Mouse (Mus musculus) adrenal gland, postnatal 36 days (tissue): ENCODE measurements around the gene Umad1. TPM values are rescaled to one million over a fixed set of nuclear protein-coding genes. Genes with fewer than 3 reads are reported as not detected.
A peak's percentile ranks its signal among the peaks of the same experiment; 100 is the strongest.

Source experiments
- DNase-seq, 2 experiments: peaks; one replicate each; pipeline ENCODE4 v3.0.0; 2021; ENCODE audit warnings: mixed read lengths in 1 of 2
- long read RNA-seq, 2 experiments: library from polyadenylated mRNA; stranded (forward); transcript quantifications; one replicate each; pipeline ENCODE4 v2.0.0; 2021; ENCODE audit warnings: borderline sequencing depth in 2 of 2
- total RNA-seq, 2 experiments: library from RNA; stranded (reverse); gene quantifications; 2 replicates each; pipeline ENCODE4 v1.2.3; 2021

Gene Umad1
- total RNA-seq: 10 to 100 TPM; 13.1 to 19.0 TPM
- long read RNA-seq, experiment 1, transcript Umad1-204 (4 exons, 2,025 nt): major isoform, 19 of 23 reads
- long read RNA-seq, experiment 1, partial matches to known transcripts: 0 of 23 reads
- long read RNA-seq, experiment 1, other reads (novel, unspliced or antisense): 3 of 23 reads
- long read RNA-seq, experiment 2, partial matches to known transcripts: 0 of 4 reads
- long read RNA-seq, experiment 2, other reads (novel, unspliced or antisense): 0 of 4 reads

GRCm38 (mm10) chr6:8259004-8259666 is at the start of gene Umad1, which contains the start of the genes Rpa3 and Gm45062:
Gene Umad1 (plus strand): TSS chr6:8259288.
Gene Rpa3 (minus strand): TSS chr6:8259173.
Gene Gm45062 (plus strand): TSS chr6:8259450.
- peak; percentile 98 for DNase-seq

- peak; percentile 6 to 12 for DNase-seq
Measured at GRCm38 (mm10) chr6:8209866-8210186, 49.3 kb upstream of the Umad1 start.

GRCm38 (mm10) chr6:8210661-8211060 is 48.4 kb upstream of the Umad1 start:
- no peak for DNase-seq

GRCm38 (mm10) chr6:8227035-8227434 is 32.1 kb upstream of the Umad1 start:
- no peak for DNase-seq

GRCm38 (mm10) chr6:8228596-8228995 is 30.5 kb upstream of the Umad1 start:
- DNase-seq: no peak

- DNase-seq: no peak
Measured at GRCm38 (mm10) chr6:8258316-8258715, 772 bp upstream of the Umad1 start.

DNA sequence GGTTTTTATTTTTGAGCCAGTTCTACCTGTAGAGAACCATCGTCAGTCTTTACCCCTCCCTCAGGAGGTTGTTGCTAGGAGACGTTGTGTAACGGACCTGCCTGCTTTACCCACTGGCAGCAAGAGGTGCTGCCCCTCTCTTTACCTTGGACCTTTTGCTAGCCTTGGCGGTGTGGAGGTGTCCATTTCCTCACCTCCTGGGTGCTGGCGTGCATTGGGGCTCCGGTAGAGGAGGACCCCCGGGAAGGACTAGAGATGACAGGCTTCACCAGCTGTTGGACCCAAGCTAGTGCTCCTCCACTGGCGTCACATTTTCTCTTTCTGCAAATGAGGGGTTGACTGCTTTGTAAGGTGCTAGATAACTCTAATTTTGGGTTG is 568 bp downstream of the Umad1 start:
- no peak for DNase-seq

- no peak for DNase-seq
Measured at GRCm38 (mm10) chr6:8271047-8271446, 12.0 kb downstream of the Umad1 start.

GRCm38 (mm10) chr6:8274387-8275054 is 15.4 kb downstream of the Umad1 start:
- DNase-seq: peak; percentile 55 to 61

DNA sequence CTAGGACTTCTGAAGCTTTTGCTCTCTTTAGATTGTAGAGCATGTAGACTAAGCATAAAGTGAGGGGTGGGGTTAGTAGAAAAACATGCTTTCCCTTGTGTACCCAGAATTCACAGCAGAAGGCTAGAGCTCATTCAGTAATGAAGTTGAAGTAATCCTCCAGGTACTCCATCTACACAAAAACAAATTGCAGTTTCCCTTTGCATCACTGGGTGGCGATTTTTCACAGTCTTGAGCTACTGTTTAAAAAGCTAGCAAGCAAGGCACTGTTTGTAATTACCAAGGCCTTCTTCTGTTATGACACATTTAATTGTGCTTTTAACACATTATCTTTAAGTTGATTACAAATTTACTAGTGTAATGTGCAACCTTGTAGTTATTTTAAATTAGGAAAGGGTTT is 16.0 kb downstream of the Umad1 start:
- DNase-seq: peak; percentile 34 to 67

- no peak for DNase-seq
Measured at GRCm38 (mm10) chr6:8276431-8276830, 17.3 kb downstream of the Umad1 start.

DNA sequence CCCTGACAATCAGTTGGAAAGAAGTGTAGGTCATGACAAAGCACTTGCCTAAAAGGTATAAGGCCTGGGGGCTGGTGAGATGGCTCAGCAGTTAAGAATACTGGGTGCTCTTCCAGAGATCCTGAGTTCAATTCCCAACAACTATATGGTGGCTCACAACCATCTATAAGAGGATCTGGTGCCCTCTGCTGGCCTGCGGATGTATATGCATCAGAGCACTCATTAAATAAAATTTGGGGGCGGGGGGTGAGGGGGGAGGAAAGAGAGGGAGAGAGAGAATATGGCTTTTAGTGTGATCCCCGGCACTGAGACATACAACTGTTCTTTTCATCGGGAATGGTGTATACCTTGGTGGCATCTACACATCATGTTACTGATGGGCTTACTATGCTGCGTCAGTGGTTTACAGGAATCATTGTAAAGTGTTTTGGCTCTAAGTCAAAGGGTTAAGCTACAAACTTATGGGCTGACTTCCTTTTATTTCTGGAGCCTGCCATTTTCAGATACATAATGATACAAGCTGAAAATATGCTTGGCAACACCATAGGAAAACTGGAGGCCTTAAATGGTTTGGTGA is 19.4 kb downstream of the Umad1 start:
- DNase-seq: no peak

GRCm38 (mm10) chr6:8283255-8283654 is 24.2 kb downstream of the Umad1 start:
- DNase-seq: no peak

GRCm38 (mm10) chr6:8285401-8285960 is 26.4 kb downstream of the Umad1 start:
- DNase-seq: no peak

GRCm38 (mm10) chr6:8286146-8286545 is 27.1 kb downstream of the Umad1 start:
- DNase-seq: no peak

DNA sequence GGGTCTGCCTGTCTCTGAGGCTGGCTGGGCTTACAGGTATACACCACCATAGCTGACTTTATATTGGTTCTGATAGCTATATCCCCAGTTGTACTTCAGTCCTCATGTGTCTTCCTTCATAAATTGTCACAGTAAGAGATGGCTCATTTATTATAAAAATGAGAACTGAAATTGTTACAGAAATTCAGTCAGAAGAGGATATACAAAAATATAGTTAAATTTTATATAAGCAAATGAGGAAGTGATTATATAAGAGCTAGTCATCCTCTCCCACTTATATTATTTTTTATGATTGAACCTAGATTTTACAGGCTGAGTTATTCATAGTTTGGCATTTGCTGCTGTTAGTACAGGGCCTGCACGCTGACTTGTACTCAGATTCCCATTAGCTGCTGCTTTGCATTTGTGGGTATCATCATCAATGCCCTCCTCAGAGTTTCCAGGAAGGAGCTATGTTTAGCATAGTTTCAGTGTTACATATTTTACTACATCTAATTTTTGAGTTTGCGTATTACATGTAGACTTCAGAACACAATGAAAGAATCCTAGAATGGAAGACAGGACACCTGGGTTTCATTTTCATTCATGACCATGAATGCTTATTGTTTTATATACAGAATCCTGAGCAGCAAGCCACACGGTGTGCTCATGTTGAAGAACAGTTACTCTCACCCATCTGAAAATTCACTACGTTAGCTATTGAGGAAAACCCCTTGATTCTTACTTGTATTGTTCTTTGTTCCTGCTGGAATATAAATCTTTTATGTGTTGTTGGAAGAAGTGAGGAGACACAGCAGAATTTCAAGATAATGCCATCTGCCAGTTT is 29.9 kb downstream of the Umad1 start:
- no peak for DNase-seq

DNA sequence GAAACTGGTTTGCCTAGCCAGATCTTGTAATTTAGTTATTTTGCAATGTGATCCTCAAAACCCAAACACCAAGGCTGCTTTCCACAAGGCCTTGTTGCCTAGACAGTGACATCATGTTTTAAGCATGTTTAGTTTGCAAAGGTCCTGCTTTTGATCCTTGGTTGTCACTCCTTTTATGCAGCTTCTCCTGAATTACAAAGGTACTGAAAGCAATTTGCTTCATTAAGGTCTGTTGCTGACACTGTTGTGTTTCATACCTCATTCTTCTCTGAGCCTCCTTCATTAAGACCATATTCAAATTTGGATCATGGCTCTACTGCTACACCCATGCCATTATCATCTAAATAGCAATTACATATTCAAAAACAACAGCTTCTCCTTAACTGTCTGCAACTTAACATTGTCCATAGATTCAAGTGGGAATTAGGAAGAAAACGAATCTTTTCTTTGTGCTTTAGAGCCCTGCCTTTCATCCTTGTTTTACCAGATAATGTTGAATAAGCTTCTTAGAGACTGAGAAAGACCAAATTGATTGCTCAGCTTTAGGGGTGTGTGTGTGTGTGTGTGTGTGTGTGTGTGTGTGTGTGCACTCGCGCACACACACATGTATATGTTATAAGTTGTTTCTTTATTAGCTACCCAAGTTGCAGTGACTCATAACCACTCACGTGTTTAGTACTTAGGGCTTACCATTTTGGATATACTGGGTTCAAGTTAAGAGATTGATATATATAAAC is 35.1 kb downstream of the Umad1 start:
- DNase-seq: no peak

- no peak for DNase-seq
Measured at GRCm38 (mm10) chr6:8299066-8299863, 40.2 kb downstream of the Umad1 start.

GRCm38 (mm10) chr6:8307878-8308775 is 49.0 kb downstream of the Umad1 start:
- DNase-seq: no peak
